Mouse (Mus musculus): ENCODE measurements at regions not wholly inside any gene's neighbourhood (a gene's known extent, or its start where the extent isn't known, plus 50 kb on each side); places are given as distances from the start of the nearest gene placed in this dataset.

- TF ChIP-seq GATA1 (IDR thresholded peaks at IDR 0.05; ENCODE audit: borderline replicate concordance, low read length) (no peak), FLI1 (IDR thresholded peaks at IDR 0.05; ENCODE audit: low read length) (no peak)
Measured at GRCm38 (mm10) chr3:101690222-101690621, 85.7 kb upstream of the Atp1a1 start.
